Mouse (Mus musculus) liver, adult 2 months (tissue): ENCODE data around the gene 1110051M20Rik. TPM values are rescaled to one million over a fixed set of nuclear protein-coding genes. Genes with fewer than 3 reads are reported as not detected.
A peak's percentile ranks its signal among the peaks of the same experiment; 100 is the strongest.

Experiments used
- DNase-seq: peaks from one replicate; pipeline ENCODE4 v3.0.0-alpha.2; 2011; ENCODE audit warnings: low read depth, low spot score; ENCODE audit errors: extremely low read depth
- H3K27ac ChIP-seq: fragments of 200-500 bp; replicated peaks from 2 replicates; pipeline ENCODE4 v1.5.1; 2012; ENCODE audit warnings: low read depth, mild to moderate bottlenecking, control low read depth, inconsistent platforms, low read length; ENCODE audit not compliant: insufficient read depth
- H3K27me3 ChIP-seq: fragments of 200-500 bp; 2 replicates; pipeline ENCODE4 v1.6.1; 2012; ENCODE audit warnings: mild to moderate bottlenecking, moderate library complexity, low read length, inconsistent platforms; ENCODE audit not compliant: control insufficient read depth, insufficient read depth
- H3K36me3 ChIP-seq: fragments of 200-500 bp; 2 replicates; pipeline ENCODE4 v1.6.1; 2012; ENCODE audit warnings: low read length, inconsistent platforms; ENCODE audit not compliant: control insufficient read depth, insufficient read depth
- H3K4me1 ChIP-seq: fragments of 200-500 bp; 2 replicates; pipeline ENCODE4 v1.6.1; 2011; ENCODE audit warnings: low read length; ENCODE audit not compliant: control insufficient read depth, insufficient read depth
- H3K4me3 ChIP-seq: fragments of 200-500 bp; 2 replicates; pipeline ENCODE4 v1.5.1; 2011; ENCODE audit warnings: low read depth, mild to moderate bottlenecking, control low read depth, low read length, moderate library complexity; ENCODE audit not compliant: insufficient read depth
- H3K79me2 ChIP-seq: fragments of 200-500 bp; 2 replicates; pipeline ENCODE4 v1.6.1; 2012; ENCODE audit warnings: inconsistent platforms, mild to moderate bottlenecking, low read length, moderate library complexity; ENCODE audit not compliant: control insufficient read depth, insufficient read depth
- H3K9ac ChIP-seq: fragments of 200-500 bp; 2 replicates; pipeline ENCODE4 v1.6.1; 2012; ENCODE audit warnings: low read depth, mild to moderate bottlenecking, control low read depth, inconsistent platforms, low read length
- CTCF ChIP-seq: fragments of 200-500 bp; IDR thresholded peaks from 2 replicates; pipeline ENCODE4 v1.5.1; 2011; ENCODE audit warnings: low read depth, low read length, control low read depth
- POLR2A ChIP-seq: fragments of 200-500 bp; IDR thresholded peaks from 2 replicates; pipeline ENCODE4 v1.6.1; 2011; ENCODE audit warnings: low read length, control low read depth; ENCODE audit not compliant: insufficient read depth; ENCODE audit errors: extremely low read depth
- WGBS: fragments of 180-500 bp; shearing (Covaris S2); methylation state at CpG from one replicate; pipeline ENCODE4 v1.1.7; 2018; 5-methylcytosine and 5-hydroxymethylcytosine counted together
- polyA plus RNA-seq: library from polyadenylated mRNA; depleted of rRNA; stranded (reverse); fragments of >200 nt; gene quantifications from 2 replicates; pipeline ENCODE4 v1.2.3, GENCODE M21; 2012
- total RNA-seq: library from RNA; depleted of rRNA; stranded (reverse); fragments of >200 nt; gene quantifications from 2 replicates; pipeline ENCODE4 v1.2.3, GENCODE M21; 2014

The 1110051M20Rik gene
- total and polyA plus RNA-seq, 2 experiments: 2.8 to 3.6 TPM

DNA sequence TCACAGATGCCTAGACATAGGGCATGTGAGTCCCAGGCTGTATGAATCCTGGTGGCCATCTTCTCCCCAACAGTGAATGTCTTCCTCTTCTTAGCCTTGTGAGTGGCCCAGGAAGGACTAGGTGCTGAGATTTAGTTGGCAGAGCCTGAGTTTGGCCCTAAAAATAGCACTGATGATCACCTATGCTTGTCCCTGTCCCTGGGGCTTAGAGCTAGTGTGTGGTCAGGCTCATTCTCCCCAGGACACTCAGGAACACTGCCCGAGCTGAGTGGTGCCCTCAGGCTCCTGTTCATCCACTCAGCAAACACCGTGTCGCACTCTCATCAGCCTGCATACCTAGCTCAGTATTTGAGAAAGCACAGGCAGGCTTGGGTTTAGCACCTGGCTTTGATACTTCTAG, 16.8 kb upstream of the 1110051M20Rik start:
- 70% methylated on average over 3 of the region's 3 CpGs for WGBS
- H3K4me1 ChIP-seq: peaks cover 12% of the 10 kb centered on the region

DNA sequence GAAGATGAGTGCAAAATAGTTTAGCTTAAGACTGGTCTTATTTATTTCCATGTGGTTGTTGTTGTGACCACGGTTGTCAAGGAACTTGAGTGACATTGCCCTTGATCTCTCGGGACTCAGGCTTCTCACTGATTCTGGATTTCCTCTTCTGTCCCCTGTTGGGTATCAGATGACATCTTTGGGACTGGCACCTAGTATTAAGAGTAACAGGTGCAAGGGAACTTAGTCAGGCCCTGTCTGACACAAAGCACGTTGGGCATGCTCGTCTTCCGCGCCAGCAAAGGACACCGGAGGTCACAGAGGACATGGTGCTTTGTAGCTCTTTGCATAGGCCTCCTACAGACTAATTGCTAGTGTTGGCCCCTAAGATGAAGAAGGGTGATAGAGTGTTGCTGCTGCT, 16.3 kb upstream of the 1110051M20Rik start:
- Histone ChIP-seq H3K27ac (no peak overlapping the region), H3K27me3 (no peaks in the 10 kb centered on the region)

More for the DNA sequence above, 16.8 kb upstream of the 1110051M20Rik start:
- Histone ChIP-seq H3K9ac (no peak overlapping the region), H3K36me3 (no peaks in the 10 kb centered on the region), H3K79me2 (peaks cover 17% of the 10 kb centered on the region; the same call in 1 of the 2 replicates), H3K4me3 (no peak overlapping the region), H3K27ac (no peak overlapping the region), H3K27me3 (no peaks in the 10 kb centered on the region)
- no peak for DNase-seq
- TF ChIP-seq POLR2A (no peak), CTCF (no peak)

DNA sequence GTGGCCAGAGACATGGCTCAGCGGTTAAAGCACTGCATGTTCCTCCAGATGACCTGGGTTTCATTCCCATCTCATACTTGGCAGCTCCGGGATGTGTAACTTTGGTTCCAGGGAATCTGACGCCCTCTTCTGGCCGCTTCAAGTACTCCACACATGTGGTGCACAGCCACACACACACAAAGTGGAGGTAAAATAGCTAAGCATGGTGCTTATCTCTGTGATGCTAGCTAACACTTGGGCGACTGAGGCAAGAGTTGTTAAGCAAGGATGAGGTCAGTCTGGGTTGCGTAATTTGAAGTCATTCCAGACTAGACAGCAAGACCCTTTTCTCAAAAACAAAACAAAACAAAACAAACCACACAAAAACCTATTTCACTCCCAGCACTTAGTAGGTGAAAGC, 15.6 kb upstream of the 1110051M20Rik start:
- H3K4me3 ChIP-seq: no peak overlapping the region
- H3K27ac ChIP-seq: no peak overlapping the region; the same call in 1 of the 2 replicates
- H3K4me1 ChIP-seq: peaks cover 6% of the 10 kb centered on the region
- peak; percentile 64 for DNase-seq
- H3K36me3 ChIP-seq: no peaks in the 10 kb centered on the region
- peak; percentile 16; the same call in 1 of the 2 replicates for TF ChIP-seq CTCF
- no peak for TF ChIP-seq POLR2A
- H3K79me2 ChIP-seq: peaks cover 17% of the 10 kb centered on the region; the same call in 1 of the 2 replicates
- no peaks in the 10 kb centered on the region for H3K27me3 ChIP-seq
- H3K9ac ChIP-seq: no peak overlapping the region
- WGBS: 71% methylated on average over 6 of the region's 6 CpGs

More for the DNA sequence above, 16.3 kb upstream of the 1110051M20Rik start:
- Histone ChIP-seq H3K4me3 (no peak overlapping the region), H3K4me1 (peaks cover 6% of the 10 kb centered on the region), H3K9ac (no peak overlapping the region), H3K79me2 (peaks cover 17% of the 10 kb centered on the region; the same call in 1 of the 2 replicates), H3K36me3 (no peaks in the 10 kb centered on the region)
- DNase-seq: no peak
- no peak for TF ChIP-seq POLR2A
- no peak for TF ChIP-seq CTCF
- WGBS: 78% methylated on average over 7 of the region's 7 CpGs

DNA sequence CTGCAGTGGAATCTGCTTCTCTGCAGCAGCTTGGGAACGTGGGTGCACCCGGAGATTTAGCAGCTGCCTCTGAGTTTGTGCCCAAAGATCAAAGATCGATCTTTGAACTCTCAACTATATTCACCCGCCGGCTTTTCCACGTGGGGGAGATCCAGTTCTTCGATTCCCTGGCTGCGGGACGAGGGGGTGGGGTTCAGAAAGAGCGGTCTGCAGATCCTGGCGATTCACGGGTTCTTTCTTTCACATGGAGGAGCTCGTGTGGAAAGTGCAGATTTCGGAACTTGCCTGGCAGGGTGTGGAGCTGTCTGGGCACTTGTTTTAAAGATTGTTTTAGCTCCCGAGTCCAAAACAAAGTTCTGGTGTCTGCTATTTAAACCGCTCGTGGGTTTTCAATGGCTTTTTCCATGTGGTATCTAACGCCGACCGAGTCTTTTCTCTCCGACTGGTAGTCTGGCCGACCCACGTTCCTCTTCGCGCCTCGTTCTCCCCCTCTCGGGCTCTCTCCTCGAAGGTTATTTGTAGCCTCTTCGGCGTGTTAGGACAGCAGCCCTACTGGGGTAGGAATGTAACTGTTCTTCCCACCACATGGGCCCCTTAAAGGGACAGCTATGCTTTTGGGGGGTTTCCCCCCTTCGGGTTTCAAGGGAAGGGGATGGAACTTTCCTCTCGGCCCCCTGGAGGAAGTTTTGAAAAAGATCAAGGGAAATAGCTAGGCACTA, 14.3 kb upstream of the 1110051M20Rik start:
- Histone ChIP-seq H3K4me3 (peak overlapping the region; percentile 97), H3K79me2 (peaks cover 15% of the 10 kb centered on the region; the same call in 1 of the 2 replicates), H3K36me3 (no peaks in the 10 kb centered on the region), H3K9ac (peak overlapping the region; percentile 87), H3K4me1 (peaks cover 6% of the 10 kb centered on the region), H3K27ac (peak overlapping the region; percentile 64), H3K27me3 (no peaks in the 10 kb centered on the region)
- TF ChIP-seq CTCF (0 out of 2 replicates have a peak, but pooled peaks have one; percentile 6), POLR2A (no peak)
- peak; percentile 93 for DNase-seq
- WGBS: under 1% methylated on average over 32 of the region's 32 CpGs

DNA sequence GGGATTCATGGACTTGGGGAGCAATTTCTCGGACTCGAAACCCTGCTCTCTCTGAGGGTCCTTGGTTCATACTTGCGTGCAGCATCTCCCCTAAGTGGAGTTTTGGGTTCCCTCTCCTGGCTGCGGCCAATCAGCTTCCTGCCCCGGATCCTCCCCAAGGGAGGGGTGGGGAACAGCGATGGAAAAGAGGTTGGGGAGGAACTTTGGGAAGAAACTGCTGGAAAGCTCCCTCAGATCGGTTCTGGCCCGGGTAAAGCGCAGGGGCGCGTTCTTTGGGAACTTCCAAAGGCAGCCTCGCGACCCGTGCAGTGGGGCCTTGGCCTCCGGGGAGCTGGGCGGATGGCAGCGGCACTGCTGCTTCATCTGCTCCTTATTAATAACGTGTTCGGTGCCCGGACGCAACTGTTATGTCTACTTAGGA, 13.8 kb upstream of the 1110051M20Rik start:
- WGBS: under 1% methylated on average over 21 of the region's 21 CpGs
- Histone ChIP-seq H3K36me3 (no peaks in the 10 kb centered on the region), H3K4me1 (peaks cover 7% of the 10 kb centered on the region), H3K9ac (peak overlapping the region; percentile 87), H3K4me3 (peak overlapping the region; percentile 97), H3K79me2 (peaks cover 14% of the 10 kb centered on the region; the same call in 1 of the 2 replicates), H3K27ac (peak overlapping the region; percentile 64), H3K27me3 (no peaks in the 10 kb centered on the region)
- TF ChIP-seq CTCF (no peak), POLR2A (no peak)
- no peak for DNase-seq
